Mouse (Mus musculus) urinary bladder, postnatal 25 days (tissue): ENCODE data around the gene Hivep3.

ENCODE experiments used
- DNase-seq: peaks from one replicate; pipeline ENCODE4 v3.0.0; 2022; ENCODE audit warnings: low spot score

Hivep3 gene

GRCm38 (mm10) chr4:119977817-119978491, 244.4 kb downstream of the Hivep3 start:
- DNase-seq, result no peak

GRCm38 (mm10) chr4:119979238-119979829, 245.8 kb downstream of the Hivep3 start:
- no peak for DNase-seq

- no peak for DNase-seq
Observed at GRCm38 (mm10) chr4:119979918-119980317, 246.3 kb downstream of the Hivep3 start.

- no peak for DNase-seq
Observed at GRCm38 (mm10) chr4:119981047-119981720, 247.6 kb downstream of the Hivep3 start.

GRCm38 (mm10) chr4:119986065-119986464, 252.5 kb downstream of the Hivep3 start:
- DNase-seq, result no peak

GRCm38 (mm10) chr4:119986580-119987291, 253.2 kb downstream of the Hivep3 start:
- DNase-seq, result no peak

GRCm38 (mm10) chr4:119987376-119988087, 253.9 kb downstream of the Hivep3 start:
- no peak for DNase-seq

- no peak for DNase-seq
Observed at GRCm38 (mm10) chr4:119989031-119989693, 255.6 kb downstream of the Hivep3 start.

GRCm38 (mm10) chr4:119990346-119990745, 256.8 kb downstream of the Hivep3 start:
- DNase-seq, result no peak

- DNase-seq, result no peak
Observed at GRCm38 (mm10) chr4:119990841-119991240, 257.3 kb downstream of the Hivep3 start.

GRCm38 (mm10) chr4:119991758-119992157, 258.2 kb downstream of the Hivep3 start:
- DNase-seq, result no peak

- no peak for DNase-seq
Observed at GRCm38 (mm10) chr4:119996377-119996776, 262.8 kb downstream of the Hivep3 start.

GRCm38 (mm10) chr4:119997351-119997750, 263.8 kb downstream of the Hivep3 start:
- DNase-seq, result no peak

- no peak for DNase-seq
Observed at GRCm38 (mm10) chr4:119998911-119999310, 265.3 kb downstream of the Hivep3 start.

GRCm38 (mm10) chr4:120000881-120001280, 267.3 kb downstream of the Hivep3 start:
- no peak for DNase-seq

GRCm38 (mm10) chr4:120003006-120003405, 269.4 kb downstream of the Hivep3 start:
- no peak for DNase-seq

- DNase-seq, result no peak
Observed at GRCm38 (mm10) chr4:120006046-120006445, 272.5 kb downstream of the Hivep3 start.

GRCm38 (mm10) chr4:120007889-120008288, 274.3 kb downstream of the Hivep3 start:
- no peak for DNase-seq

- no peak for DNase-seq
Observed at GRCm38 (mm10) chr4:120009151-120009550, 275.6 kb downstream of the Hivep3 start.

GRCm38 (mm10) chr4:120011788-120012187, 278.2 kb downstream of the Hivep3 start:
- DNase-seq, result no peak

GRCm38 (mm10) chr4:120012891-120013290, 279.3 kb downstream of the Hivep3 start:
- DNase-seq, result no peak
